Mouse (Mus musculus): ENCODE measurements around the gene Tmem267.
"Not testable (repeated sequence)": the region's sequence is repeated elsewhere in the genome, so short reads cannot be mapped to it uniquely, and the experiment has no call there.

The Tmem267 gene

GRCm38 (mm10) chr13:119487880-119488580 lies at the start of gene Tmem267, which contains the start of gene 3110070M22Rik:
TSS of gene Tmem267 (plus strand) at chr13:119488039.
TSS of gene 3110070M22Rik (minus strand) at chr13:119488383.
- DNase-seq, result peak; percentile 86

GRCm38 (mm10) chr13:119442244-119442643 lies 45.6 kb upstream of the Tmem267 start:
- no peak for DNase-seq

- DNase-seq, result no peak
These were observed 34.3 kb upstream of the Tmem267 start for GRCm38 (mm10) chr13:119453563-119453962.

- no peak for DNase-seq
These were observed 32.8 kb upstream of the Tmem267 start for GRCm38 (mm10) chr13:119455082-119455481.

- DNase-seq, result no peak
These were observed 31.5 kb upstream of the Tmem267 start for GRCm38 (mm10) chr13:119456342-119456741.

- DNase-seq, result no peak
These were observed 25.8 kb upstream of the Tmem267 start for GRCm38 (mm10) chr13:119461900-119462595.

GRCm38 (mm10) chr13:119462596-119463560 lies 25.0 kb upstream of the Tmem267 start, which contains the start of gene 4833420G17Rik:
TSS of gene 4833420G17Rik (plus strand) at chr13:119462768.
- peak; percentile 80 for DNase-seq

GRCm38 (mm10) chr13:119476631-119477030 lies 11.2 kb upstream of the Tmem267 start:
- no peak for DNase-seq

GRCm38 (mm10) chr13:119477789-119478188 lies 10.1 kb upstream of the Tmem267 start:
- no peak for DNase-seq

GRCm38 (mm10) chr13:119487354-119487753 lies 485 bp upstream of the Tmem267 start:
- peak; percentile 14 for DNase-seq

- not testable (repeated sequence) for DNase-seq
These were observed 4.2 kb downstream of the Tmem267 start for GRCm38 (mm10) chr13:119492083-119492482.

- not testable (repeated sequence) for DNase-seq
These were observed 7.1 kb downstream of the Tmem267 start for GRCm38 (mm10) chr13:119494938-119495337.

- not testable (repeated sequence) for DNase-seq
These were observed 108.7 kb downstream of the Tmem267 start for GRCm38 (mm10) chr13:119596321-119597211.

GRCm38 (mm10) chr13:119598466-119598865 lies 110.6 kb downstream of the Tmem267 start:
- not testable (repeated sequence) for DNase-seq

GRCm38 (mm10) chr13:119599066-119599465 lies 111.2 kb downstream of the Tmem267 start:
- not testable (repeated sequence) for DNase-seq

- DNase-seq, result not testable (repeated sequence)
These were observed 111.7 kb downstream of the Tmem267 start for GRCm38 (mm10) chr13:119599498-119599897.

GRCm38 (mm10) chr13:119600166-119600565 lies 112.3 kb downstream of the Tmem267 start:
- not testable (repeated sequence) for DNase-seq

GRCm38 (mm10) chr13:119602688-119603331 lies 115.0 kb downstream of the Tmem267 start:
- peak; percentile 51 for DNase-seq

- not testable (repeated sequence) for DNase-seq
These were observed 116.1 kb downstream of the Tmem267 start for GRCm38 (mm10) chr13:119603890-119604289.

GRCm38 (mm10) chr13:119604322-119604721 lies 116.5 kb downstream of the Tmem267 start:
- DNase-seq, result not testable (repeated sequence)

GRCm38 (mm10) chr13:119618841-119619240 lies 131.0 kb downstream of the Tmem267 start:
- DNase-seq, result no peak

Data from cerebellum, adult 11 months (tissue).